Mouse (Mus musculus): Measurements from ENCODE around the gene Zfp646. TPM values are rescaled to one million over a fixed set of nuclear protein-coding genes. Genes with fewer than 3 reads are reported as not detected.

Gene Zfp646
- polyA plus RNA-seq, 1 experiment from 2014 or later: 6.0 TPM

- 80% methylated on average over 6 of the region's 6 CpGs for WGBS
- Histone ChIP-seq H3K9ac (ENCODE audit: low read depth, low read length) (no peak overlapping the region), H3K27me3 (replicated peaks; ENCODE audit: control insufficient read depth, insufficient read depth, low read length) (no peaks in the 10 kb centered on the region), H3K27ac (ENCODE audit: low read depth, low read length) (no peak overlapping the region), H3K4me2 (ENCODE audit: low read length) (no peak overlapping the region), H3K36me3 (ENCODE audit: control insufficient read depth, insufficient read depth, low read length) (peaks cover 2% of the 10 kb centered on the region; the same call in 1 of the 2 replicates), H3K4me1 (ENCODE audit: control insufficient read depth, insufficient read depth, low read depth, low read length) (no peaks in the 10 kb centered on the region), H3K9me3 (ENCODE audit: control insufficient read depth, low read length) (no peaks in the 10 kb centered on the region), H3K4me3 (ENCODE audit: low read length) (no peak overlapping the region)
- ATAC-seq: no peak
These were observed 25.8 kb upstream of the Zfp646 start for GRCm38 (mm10) chr7:127849973-127850875.

- Histone ChIP-seq H3K4me3 (ENCODE audit: low read length) (no peak overlapping the region), H3K27ac (ENCODE audit: low read depth, low read length) (no peak overlapping the region), H3K9me3 (ENCODE audit: control insufficient read depth, low read length) (no peaks in the 10 kb centered on the region), H3K4me1 (ENCODE audit: control insufficient read depth, insufficient read depth, low read depth, low read length) (no peaks in the 10 kb centered on the region), H3K36me3 (ENCODE audit: control insufficient read depth, insufficient read depth, low read length) (peaks cover 2% of the 10 kb centered on the region; the same call in 1 of the 2 replicates), H3K27me3 (replicated peaks; ENCODE audit: control insufficient read depth, insufficient read depth, low read length) (no peaks in the 10 kb centered on the region), H3K9ac (ENCODE audit: low read depth, low read length) (no peak overlapping the region), H3K4me2 (ENCODE audit: low read length) (no peak overlapping the region)
- ATAC-seq: no peak
- 73% methylated on average over 5 of the region's 5 CpGs for WGBS
These were observed 25.1 kb upstream of the Zfp646 start for GRCm38 (mm10) chr7:127850906-127851305.

DNA sequence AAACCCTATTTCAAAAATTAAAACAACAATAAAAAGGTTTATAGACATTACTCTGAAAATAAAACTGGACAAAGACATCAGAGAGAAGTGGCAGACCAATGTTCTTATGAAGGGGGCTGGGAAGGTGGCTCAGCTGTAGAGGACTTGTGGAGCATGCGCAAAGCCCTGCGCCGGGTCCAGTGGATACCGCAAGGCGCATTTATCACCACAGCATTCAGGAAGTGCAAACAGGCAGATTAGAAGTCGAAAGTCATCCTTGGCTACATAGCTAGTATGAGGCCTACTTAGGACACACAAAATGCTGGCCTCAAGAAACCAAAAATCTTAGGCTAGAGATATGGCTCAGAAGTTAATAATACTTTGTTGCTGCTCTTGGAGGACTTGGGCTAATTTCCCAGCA lies 17.8 kb upstream of the Zfp646 start:
- no peaks in the 10 kb centered on the region for H3K27me3 ChIP-seq (replicated peaks; ENCODE audit: control insufficient read depth, insufficient read depth, low read length)
- no peak overlapping the region for H3K4me3 ChIP-seq (ENCODE audit: low read length)
- no peak overlapping the region for H3K4me2 ChIP-seq (ENCODE audit: low read length)
- no peak overlapping the region for H3K27ac ChIP-seq (ENCODE audit: low read depth, low read length)
- H3K9me3 ChIP-seq (ENCODE audit: control insufficient read depth, low read length): no peaks in the 10 kb centered on the region
- no peak overlapping the region for H3K9ac ChIP-seq (ENCODE audit: low read depth, low read length)
- WGBS: 93% methylated on average over 6 of the region's 6 CpGs
- no peaks in the 10 kb centered on the region for H3K36me3 ChIP-seq (ENCODE audit: control insufficient read depth, insufficient read depth, low read length)
- ATAC-seq: no peak
- no peaks in the 10 kb centered on the region for H3K4me1 ChIP-seq (ENCODE audit: control insufficient read depth, insufficient read depth, low read depth, low read length)

DNA sequence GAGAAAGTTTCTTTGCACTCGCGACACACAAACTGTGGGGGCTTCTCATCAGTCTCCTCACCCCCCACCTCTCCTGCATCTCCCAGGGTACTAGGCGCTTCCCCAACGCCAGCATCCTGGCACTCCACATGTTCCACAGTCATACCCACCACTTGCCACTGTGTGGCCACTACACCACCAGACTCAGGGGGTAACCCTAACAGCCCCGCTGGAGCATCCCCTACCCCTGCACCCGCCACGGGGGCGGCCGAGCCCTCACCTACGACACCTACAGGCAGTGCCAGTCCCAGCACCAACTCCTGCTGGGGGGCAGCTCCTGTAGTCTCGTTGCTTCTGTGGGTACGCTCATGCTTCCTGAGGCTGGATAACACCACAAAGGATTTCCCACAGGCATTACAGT lies 9.6 kb upstream of the Zfp646 start:
- no peak for ATAC-seq

GRCm38 (mm10) chr7:127867641-127868040 lies 8.4 kb upstream of the Zfp646 start:
- WGBS: 97% methylated on average over 18 of the region's 18 CpGs
- no peak overlapping the region for H3K27ac ChIP-seq (ENCODE audit: low read depth, low read length)
- H3K9me3 ChIP-seq (ENCODE audit: control insufficient read depth, low read length): no peaks in the 10 kb centered on the region
- no peaks in the 10 kb centered on the region for H3K27me3 ChIP-seq (replicated peaks; ENCODE audit: control insufficient read depth, insufficient read depth, low read length)
- H3K36me3 ChIP-seq (ENCODE audit: control insufficient read depth, insufficient read depth, low read length): peaks cover 24% of the 10 kb centered on the region
- no peak overlapping the region for H3K4me3 ChIP-seq (ENCODE audit: low read length)
- H3K4me2 ChIP-seq (ENCODE audit: low read length): no peak overlapping the region
- H3K9ac ChIP-seq (ENCODE audit: low read depth, low read length): no peak overlapping the region
- no peak for ATAC-seq
- no peaks in the 10 kb centered on the region; the same call in 1 of the 2 replicates for H3K4me1 ChIP-seq (ENCODE audit: control insufficient read depth, insufficient read depth, low read depth, low read length)

More for the DNA sequence above, 9.6 kb upstream of the Zfp646 start:
- no peaks in the 10 kb centered on the region; the same call in 1 of the 2 replicates for H3K4me1 ChIP-seq (ENCODE audit: control insufficient read depth, insufficient read depth, low read depth, low read length)
- 95% methylated on average over 10 of the region's 12 CpGs for WGBS
- no peak overlapping the region for H3K27ac ChIP-seq (ENCODE audit: low read depth, low read length)
- no peak overlapping the region for H3K4me2 ChIP-seq (ENCODE audit: low read length)
- H3K36me3 ChIP-seq (ENCODE audit: control insufficient read depth, insufficient read depth, low read length): peaks cover 24% of the 10 kb centered on the region
- H3K9me3 ChIP-seq (ENCODE audit: control insufficient read depth, low read length): no peaks in the 10 kb centered on the region
- no peak overlapping the region for H3K4me3 ChIP-seq (ENCODE audit: low read length)
- no peaks in the 10 kb centered on the region for H3K27me3 ChIP-seq (replicated peaks; ENCODE audit: control insufficient read depth, insufficient read depth, low read length)
- no peak overlapping the region for H3K9ac ChIP-seq (ENCODE audit: low read depth, low read length)

DNA sequence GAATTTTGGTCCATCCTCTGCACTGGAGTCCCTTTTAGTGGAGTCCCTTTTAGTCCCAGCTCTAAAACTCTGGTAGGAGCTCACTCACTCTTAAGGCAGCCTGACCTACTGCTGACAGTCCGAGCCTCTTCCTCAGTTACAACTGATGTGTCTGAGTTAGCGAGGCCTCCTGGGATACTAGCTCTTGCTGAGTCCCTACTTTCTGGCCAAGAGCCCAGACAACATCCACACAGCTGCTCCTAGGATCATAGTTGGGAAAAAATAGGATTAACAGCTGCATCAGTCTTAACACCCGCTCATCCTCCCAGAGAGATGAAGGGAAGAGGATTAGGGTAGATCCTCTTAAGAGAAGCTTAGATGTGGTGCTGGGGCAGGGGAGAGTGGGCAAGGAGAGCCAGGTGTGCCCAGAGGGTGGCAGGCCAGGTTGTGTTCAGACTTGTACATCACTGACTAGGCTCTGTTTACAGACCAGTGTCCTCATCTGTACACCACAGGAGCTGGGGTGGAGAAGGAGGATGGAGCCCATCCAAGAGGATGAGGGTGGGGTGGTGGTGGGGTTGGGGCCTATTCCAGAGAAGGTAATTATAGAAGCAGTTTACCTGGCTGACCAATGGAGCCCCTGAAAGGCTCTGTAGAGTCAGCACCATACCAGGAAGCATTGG lies 6.7 kb upstream of the Zfp646 start:
- Histone ChIP-seq H3K27ac (ENCODE audit: low read depth, low read length) (no peak overlapping the region), H3K4me1 (ENCODE audit: control insufficient read depth, insufficient read depth, low read depth, low read length) (peaks cover 15% of the 10 kb centered on the region), H3K9me3 (ENCODE audit: control insufficient read depth, low read length) (no peaks in the 10 kb centered on the region), H3K9ac (ENCODE audit: low read depth, low read length) (no peak overlapping the region), H3K4me3 (ENCODE audit: low read length) (no peak overlapping the region), H3K27me3 (replicated peaks; ENCODE audit: control insufficient read depth, insufficient read depth, low read length) (no peaks in the 10 kb centered on the region), H3K36me3 (ENCODE audit: control insufficient read depth, insufficient read depth, low read length) (peaks cover 24% of the 10 kb centered on the region), H3K4me2 (ENCODE audit: low read length) (no peak overlapping the region)
- ATAC-seq: peak; percentile 56; the same call in 1 of the 2 replicates
- WGBS: 54% methylated on average over 3 of the region's 3 CpGs

DNA sequence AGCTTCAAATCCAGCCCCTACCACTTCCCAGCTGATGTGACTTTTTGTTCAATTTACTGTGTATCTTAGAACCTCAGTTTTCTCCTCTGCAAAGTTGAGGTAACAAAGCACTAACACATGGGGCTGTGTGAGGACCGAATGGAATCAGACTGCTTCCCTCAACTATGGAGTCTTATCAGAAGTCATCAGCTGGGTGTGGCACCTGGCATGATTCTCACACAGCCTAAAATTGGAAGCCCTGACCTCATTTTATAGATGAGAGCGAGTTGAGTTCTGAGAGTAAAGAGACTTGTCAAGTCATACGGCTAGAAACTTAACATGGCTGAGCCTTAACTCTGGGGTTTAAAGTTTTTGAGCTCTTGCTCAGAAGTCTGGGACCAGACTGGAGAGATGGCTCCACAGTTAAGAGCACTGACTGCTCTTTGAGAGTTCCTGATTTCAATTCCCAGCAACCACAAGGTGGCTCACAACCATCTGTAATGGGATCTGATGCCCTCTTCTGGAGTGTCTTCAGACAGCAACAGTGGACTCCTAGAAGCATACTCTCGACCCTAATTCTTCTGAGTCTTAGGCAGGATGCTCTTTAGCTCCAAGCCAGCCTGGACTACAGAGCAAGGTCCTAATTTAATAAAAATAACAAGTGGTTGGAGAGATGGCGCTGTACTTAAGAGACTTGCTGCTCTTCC lies 5.7 kb upstream of the Zfp646 start:
- Histone ChIP-seq H3K27me3 (replicated peaks; ENCODE audit: control insufficient read depth, insufficient read depth, low read length) (no peaks in the 10 kb centered on the region), H3K4me1 (ENCODE audit: control insufficient read depth, insufficient read depth, low read depth, low read length) (peaks cover 19% of the 10 kb centered on the region), H3K9ac (ENCODE audit: low read depth, low read length) (no peak overlapping the region), H3K36me3 (ENCODE audit: control insufficient read depth, insufficient read depth, low read length) (peaks cover 19% of the 10 kb centered on the region), H3K4me2 (ENCODE audit: low read length) (no peak overlapping the region), H3K4me3 (ENCODE audit: low read length) (no peak overlapping the region), H3K27ac (ENCODE audit: low read depth, low read length) (no peak overlapping the region), H3K9me3 (ENCODE audit: control insufficient read depth, low read length) (no peaks in the 10 kb centered on the region)
- WGBS: 76% methylated on average over 5 of the region's 5 CpGs
- ATAC-seq: no peak

DNA sequence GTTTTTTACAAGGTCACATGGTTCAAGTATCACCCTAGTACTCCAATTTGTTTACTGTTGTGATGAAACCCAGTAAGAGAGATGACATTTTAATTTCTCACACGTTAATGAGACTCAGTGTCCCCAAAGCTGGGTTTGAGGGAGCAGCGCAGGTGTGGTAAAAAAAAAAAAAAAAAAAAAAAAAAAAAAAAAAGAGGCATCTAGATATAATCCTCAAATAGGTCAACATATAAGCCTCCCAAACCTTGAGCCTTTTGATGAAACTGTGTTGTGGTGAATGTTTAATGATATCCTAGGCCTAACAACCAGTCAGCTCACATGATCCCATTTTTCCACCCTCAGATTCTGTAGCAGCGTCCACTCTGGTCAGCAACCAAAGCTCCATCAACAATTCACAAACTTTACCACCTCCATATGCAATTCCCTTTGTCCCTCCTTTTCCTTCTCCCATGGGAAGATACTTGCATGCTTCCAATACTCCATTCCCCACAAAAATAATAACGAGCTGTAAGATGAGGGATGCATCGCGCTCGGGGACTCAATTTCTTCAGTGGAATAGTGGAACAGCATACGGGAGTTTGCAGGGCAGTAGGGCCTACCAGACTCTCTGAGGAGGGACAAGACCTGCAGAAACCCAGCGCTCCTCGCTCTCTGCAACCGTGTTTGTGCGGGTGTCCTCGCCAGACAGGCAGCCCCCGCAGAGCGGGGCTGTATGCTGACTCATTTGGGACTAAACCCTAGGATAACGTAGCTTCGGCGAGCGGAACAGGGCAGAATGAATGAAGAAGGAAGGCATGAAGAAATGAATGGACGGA lies 1.0 kb upstream of the Zfp646 start:
- Histone ChIP-seq H3K27ac (ENCODE audit: low read depth, low read length) (peak overlapping the region; percentile 98), H3K4me1 (ENCODE audit: control insufficient read depth, insufficient read depth, low read depth, low read length) (peaks cover 27% of the 10 kb centered on the region), H3K4me2 (ENCODE audit: low read length) (peak overlapping the region; percentile 76), H3K27me3 (replicated peaks; ENCODE audit: control insufficient read depth, insufficient read depth, low read length) (no peaks in the 10 kb centered on the region), H3K9ac (ENCODE audit: low read depth, low read length) (peak overlapping the region; percentile 94), H3K4me3 (ENCODE audit: low read length) (peak overlapping the region; percentile 83), H3K36me3 (ENCODE audit: control insufficient read depth, insufficient read depth, low read length) (peaks cover 15% of the 10 kb centered on the region), H3K9me3 (ENCODE audit: control insufficient read depth, low read length) (no peaks in the 10 kb centered on the region)
- 4% methylated on average over 20 of the region's 20 CpGs for WGBS
- ATAC-seq: peak; percentile 38
